Mouse (Mus musculus) liver, postnatal 0 days (tissue): ENCODE measurements around the gene Cdk18. TPM values are rescaled to one million over a fixed set of nuclear protein-coding genes. Genes with fewer than 3 reads are reported as not detected.

ENCODE experiments used
- ATAC-seq: fragments of 200-750 bp; cut with Nextera tagmentation; 2 replicates; pipeline ENCODE4 v1.8.0; 2017; ENCODE audit warnings: mild to moderate bottlenecking, moderate library complexity
- DNase-seq: peaks from one replicate; pipeline ENCODE4 v3.0.0-alpha.2; 2016
- H3K27ac ChIP-seq: fragments of 300-500 bp; sonication (generic); 2 replicates; pipeline ENCODE4 v1.5.1; 2014; ENCODE audit warnings: antibody characterized with exemption, moderate library complexity, mild to moderate bottlenecking, low read depth
- H3K27me3 ChIP-seq: fragments of 300-500 bp; sonication (generic); 2 replicates; pipeline ENCODE4 v1.6.1; 2014; ENCODE audit warnings: low read length, control low read depth, mixed read lengths; ENCODE audit not compliant: insufficient read depth
- H3K36me3 ChIP-seq: fragments of 300-500 bp; sonication (generic); replicated peaks from 2 replicates; pipeline ENCODE4 v1.6.1; 2014; ENCODE audit warnings: mild to moderate bottlenecking, control low read depth, low read length, moderate library complexity, mixed read lengths; ENCODE audit not compliant: insufficient read depth
- H3K4me1 ChIP-seq: fragments of 300-500 bp; sonication (generic); 2 replicates; pipeline ENCODE4 v1.6.1; 2014; ENCODE audit warnings: antibody characterized with exemption, mild to moderate bottlenecking, control low read depth; ENCODE audit not compliant: insufficient read depth
- H3K4me2 ChIP-seq: fragments of 300-500 bp; sonication (generic); 2 replicates; pipeline ENCODE4 v1.6.1; 2014; ENCODE audit warnings: low read depth, mild to moderate bottlenecking, low read length, moderate library complexity, mixed read lengths
- H3K4me3 ChIP-seq: fragments of 300-500 bp; sonication (generic); 2 replicates; pipeline ENCODE4 v1.5.1; 2014; ENCODE audit warnings: low read depth, low read length
- H3K9ac ChIP-seq: fragments of 300-500 bp; sonication (generic); replicated peaks from 2 replicates; pipeline ENCODE4 v1.6.1; 2014; ENCODE audit warnings: mild to moderate bottlenecking, moderate library complexity
- H3K9me3 ChIP-seq: fragments of 300-500 bp; sonication (generic); 2 replicates; pipeline ENCODE4 v1.6.1; 2016; ENCODE audit warnings: mild to moderate bottlenecking, control low read depth, low read length, mixed read lengths
- CTCF ChIP-seq: sonication (generic); IDR thresholded peaks from 2 replicates; pipeline ENCODE4 v1.5.1; 2016; ENCODE audit warnings: antibody characterized with exemption, low read depth
- EP300 ChIP-seq: IDR thresholded peaks from 2 replicates; pipeline ENCODE4 v1.6.1; 2016; ENCODE audit warnings: antibody characterized with exemption, low read depth, mild to moderate bottlenecking
- WGBS: fragments of 180-500 bp; shearing (Covaris S2); extraction: QIAGEN DNeasy Blood & Tissue Kit; methylation state at CpG from one replicate; pipeline ENCODE4 v1.1.7; 2014; ENCODE audit not compliant: insufficient replicate concordance; 5-methylcytosine and 5-hydroxymethylcytosine counted together
- polyA plus RNA-seq: library from polyadenylated mRNA; unstranded; fragments of >200 nt; fragmentation: Nextera tagmentation; extraction: Ambion mirVana; gene quantifications from 2 replicates; pipeline ENCODE4 v1.2.1, GENCODE M21; 2015

The Cdk18 gene
- polyA plus RNA-seq: 3.5 and 4.5 TPM in 2 replicates

DNA sequence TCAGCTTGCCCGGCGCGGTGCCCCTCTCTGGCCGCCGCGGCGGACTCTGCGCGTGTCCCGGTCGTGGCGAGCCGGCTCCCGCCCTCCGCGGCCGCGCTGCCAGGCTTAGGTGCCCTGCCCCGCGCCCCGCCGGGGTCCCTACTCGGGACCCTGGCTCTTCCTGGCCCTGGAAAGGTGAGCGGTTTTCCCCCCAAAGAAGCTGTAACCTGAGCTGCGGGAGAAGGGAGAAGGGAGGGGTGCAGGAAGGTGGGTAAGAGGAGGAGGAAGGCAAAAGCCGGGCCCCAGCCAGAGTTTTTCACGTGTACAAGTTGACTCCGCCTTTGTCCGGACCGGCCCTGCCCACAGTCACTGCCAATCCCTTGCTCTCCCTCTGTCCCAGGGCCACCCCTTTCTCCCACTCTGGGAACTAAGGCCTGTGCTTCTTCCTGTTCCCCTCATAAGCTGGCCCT is at the start of gene Cdk18:
Cdk18 (minus strand) TSS at position 269 of the 449 bp plus-strand sequence.
- peak within 1 kb of the TSS; percentile 67 for H3K9ac ChIP-seq
- TF ChIP-seq EP300 (no peak), CTCF (no peak)
- no peaks in the 10 kb centered on the region for H3K36me3 ChIP-seq
- H3K27me3 ChIP-seq: peaks cover 9% of the 10 kb centered on the region; the same call in 1 of the 2 replicates
- peaks cover 11% of the 10 kb centered on the region for H3K4me1 ChIP-seq
- H3K9me3 ChIP-seq: no peaks in the 10 kb centered on the region
- H3K27ac ChIP-seq: peak within 1 kb of the TSS; percentile 84
- peak within 1 kb of the TSS; percentile 82 for H3K4me2 ChIP-seq
- H3K4me3 ChIP-seq: peak within 1 kb of the TSS; percentile 62
- DNase-seq (peak; percentile 78), ATAC-seq (peak; percentile 88)
- 2% methylated on average over 22 of the region's 30 CpGs for WGBS

- Histone ChIP-seq H3K9ac (no peak overlapping the region), H3K27ac (no peak overlapping the region), H3K9me3 (no peaks in the 10 kb centered on the region), H3K27me3 (peaks cover 74% of the 10 kb centered on the region), H3K4me3 (no peak overlapping the region), H3K4me1 (peaks cover 9% of the 10 kb centered on the region), H3K4me2 (no peak overlapping the region), H3K36me3 (no peaks in the 10 kb centered on the region)
- no peak for ATAC-seq
- no peak for DNase-seq
- no peak for TF ChIP-seq EP300
- no peak for TF ChIP-seq CTCF
- WGBS: 31% methylated on average over 4 of the region's 4 CpGs
Observed at GRCm38 (mm10) chr1:132189231-132189630, 49.7 kb upstream of the Cdk18 start.

GRCm38 (mm10) chr1:132188442-132189066 is 49.1 kb upstream of the Cdk18 start:
- DNase-seq: no peak

DNA sequence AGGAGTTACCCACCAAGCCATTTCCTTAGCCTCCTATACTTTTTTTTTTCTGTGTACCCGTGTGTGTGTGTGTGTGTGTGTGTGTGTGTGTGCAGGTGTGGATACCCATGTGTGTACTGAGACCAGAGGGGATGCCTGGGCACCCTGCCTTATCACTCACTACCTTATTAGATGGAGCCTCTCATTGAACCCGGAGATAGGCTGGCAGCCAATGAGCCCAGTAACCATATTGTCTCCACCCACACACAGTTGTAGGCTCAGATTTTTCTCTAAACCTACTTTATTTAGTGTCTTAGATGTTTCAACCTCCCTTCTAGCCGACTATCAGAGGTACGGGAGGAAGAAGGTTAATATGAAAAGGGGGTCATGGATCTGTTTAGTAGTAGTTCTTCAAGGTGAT is 46.8 kb upstream of the Cdk18 start:
- Histone ChIP-seq H3K4me2 (no peak overlapping the region), H3K9ac (no peak overlapping the region), H3K4me1 (peaks cover 9% of the 10 kb centered on the region), H3K36me3 (no peaks in the 10 kb centered on the region), H3K27me3 (peaks cover 50% of the 10 kb centered on the region), H3K27ac (no peak overlapping the region), H3K4me3 (no peak overlapping the region), H3K9me3 (no peaks in the 10 kb centered on the region)
- DNase-seq: no peak
- 56% methylated on average over 4 of the region's 4 CpGs for WGBS
- ATAC-seq: no peak
- TF ChIP-seq EP300: no peak
- no peak for TF ChIP-seq CTCF

More at GRCm38 (mm10) chr1:132188442-132189066, 49.1 kb upstream of the Cdk18 start:
- no peaks in the 10 kb centered on the region for H3K9me3 ChIP-seq
- no peak overlapping the region for H3K27ac ChIP-seq
- no peak for ATAC-seq
- WGBS: 30% methylated on average over 9 of the region's 9 CpGs
- no peak overlapping the region for H3K9ac ChIP-seq
- no peak overlapping the region for H3K4me3 ChIP-seq
- H3K36me3 ChIP-seq: no peaks in the 10 kb centered on the region
- TF ChIP-seq EP300 (no peak), CTCF (no peak)
- H3K4me1 ChIP-seq: peaks cover 9% of the 10 kb centered on the region
- peaks cover 68% of the 10 kb centered on the region for H3K27me3 ChIP-seq
- H3K4me2 ChIP-seq: no peak overlapping the region

- no peak overlapping the region for H3K4me2 ChIP-seq
- H3K27me3 ChIP-seq: peaks cover 8% of the 10 kb centered on the region; the same call in 1 of the 2 replicates
- no peaks in the 10 kb centered on the region for H3K36me3 ChIP-seq
- 50% methylated on average over 1 of the region's 2 CpGs for WGBS
- H3K9me3 ChIP-seq: no peaks in the 10 kb centered on the region
- H3K9ac ChIP-seq: no peak overlapping the region
- H3K4me1 ChIP-seq: no peaks in the 10 kb centered on the region
- no peak overlapping the region for H3K4me3 ChIP-seq
- no peak overlapping the region for H3K27ac ChIP-seq
- ATAC-seq (no peak), DNase-seq (no peak)
- TF ChIP-seq EP300: no peak
- TF ChIP-seq CTCF: no peak
Observed at GRCm38 (mm10) chr1:132171619-132172018, 32.1 kb upstream of the Cdk18 start.

DNA sequence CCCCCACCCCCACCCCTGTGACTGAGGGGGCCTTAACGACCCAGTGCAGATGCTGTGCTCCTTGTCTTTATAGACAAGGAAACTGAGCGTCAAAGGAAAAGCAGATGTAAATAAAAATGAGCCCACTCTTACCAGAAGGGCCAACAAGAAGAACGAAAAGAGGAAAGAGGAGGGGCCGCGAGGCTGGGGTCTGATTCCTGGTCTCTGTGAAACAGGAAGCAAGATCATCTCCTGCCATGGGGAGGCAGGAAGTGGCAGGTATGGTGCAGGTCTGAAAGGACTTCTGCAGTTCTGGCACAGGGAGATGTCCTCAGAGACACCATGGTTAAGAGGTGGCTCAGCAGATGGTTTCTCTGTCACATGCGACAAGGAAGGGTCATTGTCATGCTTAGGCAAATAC is 31.2 kb upstream of the Cdk18 start:
- Histone ChIP-seq H3K4me2 (no peak overlapping the region), H3K4me3 (no peak overlapping the region), H3K27me3 (peaks cover 8% of the 10 kb centered on the region; the same call in 1 of the 2 replicates), H3K9ac (no peak overlapping the region), H3K36me3 (no peaks in the 10 kb centered on the region), H3K4me1 (no peaks in the 10 kb centered on the region), H3K27ac (no peak overlapping the region), H3K9me3 (no peaks in the 10 kb centered on the region)
- no peak for DNase-seq
- WGBS: 26% methylated on average over 6 of the region's 6 CpGs
- no peak for ATAC-seq
- TF ChIP-seq CTCF: no peak
- TF ChIP-seq EP300: no peak
